Mouse (Mus musculus): ENCODE measurements at regions not wholly inside any gene's neighbourhood (a gene's known extent, or its start where the extent isn't known, plus 50 kb on each side); places are given as distances from the start of the nearest gene placed in this dataset.

- TF ChIP-seq CTCF (IDR thresholded peaks at IDR 0.05; ENCODE audit: low read depth), result no peak
- TF ChIP-seq EP300 (optimal IDR thresholded peaks at IDR 0.05), result no peak
These were observed 235.4 kb downstream of the Hlx start for GRCm38 (mm10) chr1:184497007-184497406.
